Mouse (Mus musculus): ENCODE measurements around the gene Prkcg. TPM values are rescaled to one million over a fixed set of nuclear protein-coding genes. Genes with fewer than 3 reads are reported as not detected.
"Not testable (repeated sequence)": the region's sequence is repeated elsewhere in the genome, so short reads cannot be mapped to it uniquely, and the experiment has no call there.

Gene Prkcg
- total RNA-seq, 2 experiments from 2014 or later = 0.84 TPM; not detected in 1

GRCm38 (mm10) chr7:3287186-3287585 is 1.8 kb upstream of the Prkcg start:
- ATAC-seq (replicated peaks; ENCODE audit: low FRiP score, poor library complexity, severe bottlenecking) = no peak

GRCm38 (mm10) chr7:3290257-3291033 is 1.5 kb downstream of the Prkcg start:
- ATAC-seq (replicated peaks; ENCODE audit: low FRiP score, poor library complexity, severe bottlenecking) = no peak

GRCm38 (mm10) chr7:3291197-3291596 is 2.2 kb downstream of the Prkcg start:
- ATAC-seq (replicated peaks; ENCODE audit: low FRiP score, poor library complexity, severe bottlenecking) = no peak

- no peak for ATAC-seq (replicated peaks; ENCODE audit: low FRiP score, poor library complexity, severe bottlenecking)
Observed at GRCm38 (mm10) chr7:3291764-3292163, 2.8 kb downstream of the Prkcg start.

DNA sequence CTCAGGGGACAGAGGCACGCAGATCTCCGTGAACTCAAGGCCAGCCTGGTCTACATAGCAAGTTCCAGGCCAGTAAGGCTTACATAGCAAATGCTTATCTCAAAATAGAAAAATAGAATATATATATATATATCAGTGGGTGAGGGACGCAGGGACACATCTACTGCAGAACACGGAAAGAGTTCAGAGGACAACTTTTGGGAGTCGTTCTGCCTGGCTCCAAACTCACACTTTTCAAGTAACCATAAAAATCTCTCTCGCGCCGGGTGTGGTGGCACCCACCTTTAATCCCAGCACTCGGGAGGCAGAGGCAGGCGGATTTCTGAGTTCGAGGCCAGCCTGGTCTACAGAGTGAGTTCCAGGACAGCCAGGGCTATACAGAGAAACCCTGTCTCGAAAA is 3.3 kb downstream of the Prkcg start:
- not testable (repeated sequence) for ATAC-seq (replicated peaks; ENCODE audit: low FRiP score, poor library complexity, severe bottlenecking)

DNA sequence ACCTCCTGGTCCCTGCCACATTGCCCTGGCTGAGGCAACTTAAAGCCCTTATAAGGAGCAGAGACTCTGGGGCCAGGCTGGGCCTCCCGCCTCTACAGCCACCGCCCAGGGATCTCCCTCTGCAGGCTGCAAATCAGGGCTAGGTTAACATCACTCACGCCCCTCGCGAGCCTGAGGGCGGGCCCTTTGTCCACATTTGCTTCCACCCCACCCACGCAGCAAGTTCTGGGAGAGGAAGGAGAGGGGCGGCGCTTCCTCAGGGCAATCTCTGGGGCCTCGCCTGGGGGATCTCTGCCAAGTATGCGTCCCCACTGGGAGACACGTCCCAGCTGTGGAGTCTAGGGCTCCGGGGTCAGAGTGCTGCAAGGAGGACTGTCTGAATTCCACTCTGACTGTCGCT is 3.8 kb downstream of the Prkcg start:
- ATAC-seq (replicated peaks; ENCODE audit: low FRiP score, poor library complexity, severe bottlenecking) = no peak

- ATAC-seq (replicated peaks; ENCODE audit: low FRiP score, poor library complexity, severe bottlenecking) = no peak
Observed at GRCm38 (mm10) chr7:3294794-3295193, 5.8 kb downstream of the Prkcg start.

GRCm38 (mm10) chr7:3295321-3296110 is 6.5 kb downstream of the Prkcg start:
- no peak for ATAC-seq (replicated peaks; ENCODE audit: low FRiP score, poor library complexity, severe bottlenecking)

- no peak for ATAC-seq (replicated peaks; ENCODE audit: low FRiP score, poor library complexity, severe bottlenecking)
Observed at GRCm38 (mm10) chr7:3296711-3297110, 7.7 kb downstream of the Prkcg start.

DNA sequence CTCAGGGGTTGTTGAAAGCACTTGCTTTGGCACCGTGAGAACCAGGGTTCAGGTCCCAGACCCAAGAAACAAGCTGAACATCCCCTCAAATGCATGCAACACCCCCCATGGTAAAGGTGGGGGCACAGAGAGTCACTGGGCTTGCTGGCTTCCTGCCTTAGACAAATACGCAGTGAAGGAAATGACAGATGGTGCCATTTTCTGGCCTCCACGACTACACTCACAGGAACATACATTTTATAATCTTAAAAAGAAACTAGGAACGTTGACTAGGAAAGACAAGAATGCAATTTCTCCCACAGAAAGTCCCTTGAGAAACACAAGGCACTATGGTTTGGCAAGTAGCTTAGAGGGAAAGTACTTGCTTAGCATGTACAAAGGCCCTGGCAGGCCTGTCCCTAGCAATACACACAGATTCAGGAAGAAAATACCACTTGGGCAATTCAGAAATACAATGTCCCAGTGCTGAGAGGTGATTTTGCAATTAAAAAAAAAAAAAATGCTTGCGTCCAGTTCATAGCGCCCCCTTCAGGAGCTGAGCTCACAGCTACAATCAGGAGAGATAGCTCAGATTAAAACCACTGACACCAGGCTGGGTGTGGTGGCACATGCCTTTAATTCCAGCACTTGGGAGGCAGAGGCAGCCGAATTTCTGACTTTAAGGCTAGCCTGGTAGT is 11.1 kb downstream of the Prkcg start:
- no peak for ATAC-seq (replicated peaks; ENCODE audit: low FRiP score, poor library complexity, severe bottlenecking)

GRCm38 (mm10) chr7:3300891-3301627 is 12.1 kb downstream of the Prkcg start:
- ATAC-seq (replicated peaks; ENCODE audit: low FRiP score, poor library complexity, severe bottlenecking) = no peak

- ATAC-seq (replicated peaks; ENCODE audit: low FRiP score, poor library complexity, severe bottlenecking) = no peak
Observed at GRCm38 (mm10) chr7:3301628-3302555, 12.9 kb downstream of the Prkcg start.

GRCm38 (mm10) chr7:3302556-3303275 is 13.7 kb downstream of the Prkcg start:
- no peak for ATAC-seq (replicated peaks; ENCODE audit: low FRiP score, poor library complexity, severe bottlenecking)

- ATAC-seq (replicated peaks; ENCODE audit: low FRiP score, poor library complexity, severe bottlenecking) = no peak
Observed at GRCm38 (mm10) chr7:3303276-3303781, 14.3 kb downstream of the Prkcg start.

DNA sequence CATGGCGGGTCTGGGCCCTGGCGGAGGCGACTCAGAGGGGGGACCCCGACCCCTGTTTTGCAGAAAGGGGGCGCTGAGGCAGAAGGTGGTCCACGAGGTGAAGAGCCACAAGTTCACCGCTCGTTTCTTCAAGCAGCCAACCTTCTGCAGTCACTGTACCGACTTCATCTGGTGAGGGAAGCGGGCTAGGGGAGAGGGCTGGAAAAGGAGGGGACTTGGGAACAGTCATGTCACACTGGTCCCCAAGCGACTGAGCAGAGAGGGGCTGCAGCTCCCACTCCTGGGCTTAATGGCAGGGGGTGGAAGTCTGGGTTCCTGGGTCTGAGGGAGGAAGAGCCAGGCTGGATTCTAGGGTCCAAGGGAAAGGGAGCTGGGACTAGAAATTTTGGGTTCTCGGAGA is 14.8 kb downstream of the Prkcg start:
- ATAC-seq (replicated peaks; ENCODE audit: low FRiP score, poor library complexity, severe bottlenecking) = no peak

DNA sequence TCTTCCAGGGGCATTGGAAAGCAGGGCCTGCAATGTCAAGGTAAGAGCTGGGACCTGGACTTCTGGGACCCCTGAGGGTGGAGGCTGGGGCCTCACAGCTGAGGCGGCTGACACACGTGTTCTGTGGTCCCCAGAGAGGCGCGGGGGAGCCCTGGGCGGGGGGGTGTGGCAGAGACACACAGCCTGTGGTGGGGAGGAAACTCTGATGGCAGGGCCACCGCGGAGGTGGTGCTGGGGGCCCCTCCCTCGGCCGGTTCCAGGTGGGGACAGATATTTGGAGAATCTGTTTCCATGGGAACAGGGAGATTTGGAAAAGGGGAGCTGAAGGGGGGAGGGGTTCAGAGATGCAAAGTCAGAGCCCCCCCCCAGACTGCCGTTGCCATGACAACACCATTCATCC is 15.3 kb downstream of the Prkcg start:
- ATAC-seq (replicated peaks; ENCODE audit: low FRiP score, poor library complexity, severe bottlenecking) = no peak

DNA sequence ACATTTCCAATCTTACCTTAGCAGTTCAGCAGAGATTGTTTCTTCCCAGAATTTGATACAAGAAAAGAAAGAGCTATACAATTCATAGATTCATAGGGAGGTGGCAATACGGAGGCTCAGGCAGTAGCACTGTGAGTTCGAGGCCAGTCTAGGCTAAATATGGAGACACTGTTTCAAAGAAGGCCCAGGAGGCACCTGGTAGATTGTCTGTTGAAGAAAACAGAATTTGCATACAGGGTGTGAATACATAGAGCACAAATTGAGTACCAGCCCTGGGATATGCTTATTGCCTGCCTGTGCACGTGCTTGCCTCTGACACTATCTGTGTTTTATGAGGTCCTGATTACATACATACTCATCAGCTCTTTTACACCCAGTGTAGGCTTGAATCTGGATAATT is 17.4 kb downstream of the Prkcg start:
- no peak for ATAC-seq (replicated peaks; ENCODE audit: low FRiP score, poor library complexity, severe bottlenecking)

DNA sequence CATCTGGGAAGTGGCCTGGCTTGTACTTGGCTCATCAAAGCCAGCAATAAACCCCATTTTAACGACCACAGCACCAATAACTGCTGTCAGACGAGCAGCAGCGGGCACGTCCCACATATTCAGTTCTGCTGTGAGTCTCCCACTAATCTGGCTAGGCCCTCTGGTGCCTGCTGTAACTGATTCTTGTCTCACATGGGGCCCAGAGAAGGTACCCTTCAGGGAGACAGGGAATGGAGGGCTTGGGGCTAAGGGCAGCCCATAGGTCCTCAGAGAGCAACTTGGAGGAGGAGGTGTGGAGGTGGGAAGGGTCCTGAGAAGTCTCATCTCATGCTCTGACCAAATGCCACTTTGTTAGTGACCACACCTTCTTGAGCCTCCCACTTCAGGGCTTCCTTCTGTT is 19.7 kb downstream of the Prkcg start:
- ATAC-seq (replicated peaks; ENCODE audit: low FRiP score, poor library complexity, severe bottlenecking) = no peak

Data from erythroid progenitor cell, adult 5-6 weeks (primary cell).